Mouse (Mus musculus): ENCODE data around the gene Rpl36.

GRCm38 (mm10) chr17:56643237-56643636 is 30.0 kb downstream of the Rpl36 start:
- TF ChIP-seq CTCF (IDR thresholded peaks at IDR 0.05; ENCODE audit: control insufficient read depth, insufficient read depth, insufficient read length) (no peak), MAX (IDR thresholded peaks at IDR 0.05) (no peak), CEBPB (IDR thresholded peaks at IDR 0.05; ENCODE audit: low read depth) (no peak), USF1 (IDR thresholded peaks at IDR 0.05; ENCODE audit: low read depth) (no peak), MYOG (IDR thresholded peaks at IDR 0.05; ENCODE audit: control insufficient read depth, extremely low read depth, insufficient read length) (no peak), FOSL1 (IDR thresholded peaks at IDR 0.05; ENCODE audit: insufficient read depth, low read length, poor library complexity, severe bottlenecking) (no peak), MYOD1 (IDR thresholded peaks at IDR 0.05; ENCODE audit: control insufficient read depth, insufficient read length, low read depth) (no peak)

Measured in C2C12 (cell line).